Mouse (Mus musculus) cerebellum, postnatal 36 days (tissue): ENCODE results near the gene Olfr576.

Experiments used
- DNase-seq, 2 experiments: peaks; one replicate each; pipeline ENCODE4 v3.0.0; 2021 to 2022; ENCODE audit warnings: mixed read lengths in 2 of 2

The Olfr576 gene

GRCm38 (mm10) chr7:102962360-102962759 lies at the start of gene Olfr576:
TSS of gene Olfr576 (plus strand) at chr7:102962660.
- no peak for DNase-seq

GRCm38 (mm10) chr7:102915261-102915660 lies 47.2 kb upstream of the Olfr576 start:
- DNase-seq = no peak

- no peak for DNase-seq
These were observed 46.1 kb upstream of the Olfr576 start for GRCm38 (mm10) chr7:102916405-102916804.

- no peak for DNase-seq
These were observed 45.2 kb upstream of the Olfr576 start, which contains the start of gene Olfr571 for GRCm38 (mm10) chr7:102917032-102917875. TSS of gene Olfr571 (minus strand) at chr7:102917536.

- peak in 1 of 2 experiments; percentile 8 for DNase-seq
These were observed 42.8 kb upstream of the Olfr576 start for GRCm38 (mm10) chr7:102919632-102920031.

- DNase-seq = no peak
These were observed 38.4 kb upstream of the Olfr576 start, which contains the start of gene Olfr572 for GRCm38 (mm10) chr7:102924109-102924508. TSS of gene Olfr572 (plus strand) at chr7:102924409.

GRCm38 (mm10) chr7:102927105-102927504 lies 35.4 kb upstream of the Olfr576 start:
- no peak for DNase-seq

GRCm38 (mm10) chr7:102942475-102942874 lies 20.0 kb upstream of the Olfr576 start, which contains the start of gene Olfr573-ps1:
TSS of gene Olfr573-ps1 (minus strand) at chr7:102942575.
- no peak for DNase-seq

- DNase-seq = no peak
These were observed 19.0 kb upstream of the Olfr576 start for GRCm38 (mm10) chr7:102943417-102943816.

GRCm38 (mm10) chr7:102948167-102948566 lies 14.3 kb upstream of the Olfr576 start, which contains the start of gene Olfr574:
TSS of gene Olfr574 (plus strand) at chr7:102948467.
- DNase-seq = no peak

- DNase-seq = no peak
These were observed 11.7 kb upstream of the Olfr576 start for GRCm38 (mm10) chr7:102950732-102951131.

- no peak for DNase-seq
These were observed 4.3 kb upstream of the Olfr576 start for GRCm38 (mm10) chr7:102958137-102958536.

GRCm38 (mm10) chr7:102958593-102958992 lies 3.9 kb upstream of the Olfr576 start, which contains the start of gene Olfr575:
TSS of gene Olfr575 (minus strand) at chr7:102958775.
- no peak for DNase-seq

GRCm38 (mm10) chr7:102974399-102974798 lies 11.9 kb downstream of the Olfr576 start:
- no peak for DNase-seq

- DNase-seq = no peak
These were observed 13.4 kb downstream of the Olfr576 start, which contains the start of gene Olfr577 for GRCm38 (mm10) chr7:102975843-102976242. TSS of gene Olfr577 (minus strand) at chr7:102975943.

GRCm38 (mm10) chr7:102989224-102989623 lies 26.8 kb downstream of the Olfr576 start, which contains the start of gene Olfr578:
TSS of gene Olfr578 (minus strand) at chr7:102989324.
- no peak for DNase-seq
